Mouse (Mus musculus) induced T-regulatory cell, adult 2 months (primary cell): ENCODE results near the gene Spata6.

Experiments
- DNase-seq: peaks from one replicate; pipeline ENCODE4 v3.0.0-alpha.2; 2012; ENCODE audit warnings: low read depth

The Spata6 gene

GRCm38 (mm10) chr4:111852626-111853025 lies 132.8 kb downstream of the Spata6 start:
- DNase-seq: no peak

DNA sequence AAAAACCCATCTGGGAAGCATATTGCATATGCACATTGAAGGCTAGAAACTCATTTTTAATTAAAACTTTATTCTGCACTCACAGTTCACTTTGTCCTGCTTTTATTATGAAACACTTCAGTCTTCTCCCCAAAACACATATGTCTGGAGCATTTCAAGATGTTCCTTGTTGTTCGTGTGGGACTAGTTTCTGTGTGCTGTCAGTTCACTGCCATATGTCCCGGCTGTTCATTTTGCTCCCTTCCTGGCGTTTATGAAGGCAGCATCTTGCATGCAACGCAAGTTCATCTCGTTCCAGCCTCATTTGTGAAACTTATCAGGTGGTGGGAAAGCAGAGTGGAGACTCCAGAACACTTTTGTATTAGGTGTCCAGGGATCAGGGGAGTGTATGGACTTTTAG lies 146.9 kb downstream of the Spata6 start:
- DNase-seq: no peak

DNA sequence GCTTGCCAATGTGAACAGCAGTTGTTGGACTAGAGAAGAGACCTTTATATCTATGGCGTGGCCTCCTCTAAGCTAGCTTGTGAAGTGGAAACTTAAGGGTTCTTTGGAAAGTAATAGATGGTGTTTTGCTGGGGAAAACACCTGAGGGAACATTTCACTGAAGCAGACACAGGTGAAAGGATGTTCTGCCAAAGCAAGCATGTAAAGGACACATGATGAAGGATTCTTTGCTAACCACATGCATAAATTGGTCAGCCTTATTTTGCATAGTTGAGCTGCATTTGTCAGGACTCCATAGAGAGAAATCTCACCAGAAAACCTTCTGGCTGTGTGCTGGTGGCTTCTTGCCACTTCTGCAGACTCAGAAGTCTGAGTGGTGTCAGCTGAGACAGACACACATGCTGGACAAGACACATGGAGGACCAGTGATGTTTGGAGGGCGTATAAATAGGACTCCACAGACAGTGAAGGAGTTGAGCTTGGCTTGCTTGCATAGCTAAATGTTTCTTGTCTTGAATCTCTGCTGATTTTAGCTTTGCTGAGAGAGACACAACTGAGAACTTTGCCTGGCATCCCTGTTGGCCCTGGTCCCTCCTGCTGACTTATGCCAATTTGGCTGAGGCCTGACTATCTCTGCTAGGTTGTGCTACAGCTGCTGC lies 148.1 kb downstream of the Spata6 start:
- no peak for DNase-seq
